Mouse (Mus musculus) embryonic facial prominence, embryonic 12.5 days (tissue): ENCODE measurements around the gene Lef1. TPM values are rescaled to one million over a fixed set of nuclear protein-coding genes. Genes with fewer than 3 reads are reported as not detected.

Experiments used
- ATAC-seq: fragments of 200-750 bp; cut with Nextera tagmentation; 2 replicates; pipeline ENCODE4 v1.8.0; 2017; ENCODE audit not compliant: insufficient number of reproducible peaks, insufficient read depth, low FRiP score, low TSS enrichment
- H3K27ac ChIP-seq: fragments of 300-500 bp; sonication (generic); 2 replicates; pipeline ENCODE4 v1.5.1; 2016; ENCODE audit warnings: mild to moderate bottlenecking
- H3K27me3 ChIP-seq: fragments of 300-500 bp; sonication (generic); 2 replicates; pipeline ENCODE4 v1.6.1; 2016; ENCODE audit warnings: mild to moderate bottlenecking, moderate library complexity
- H3K36me3 ChIP-seq: fragments of 300-500 bp; sonication (generic); 2 replicates; pipeline ENCODE4 v1.6.1; 2016; ENCODE audit warnings: mild to moderate bottlenecking
- H3K4me1 ChIP-seq: fragments of 300-500 bp; sonication (generic); 2 replicates; pipeline ENCODE4 v1.6.1; 2016
- H3K4me2 ChIP-seq: fragments of 300-500 bp; sonication (generic); replicated peaks from 2 replicates; pipeline ENCODE4 v1.6.1; 2016; ENCODE audit warnings: mild to moderate bottlenecking, moderate library complexity
- H3K4me3 ChIP-seq: fragments of 300-500 bp; sonication (generic); 2 replicates; pipeline ENCODE4 v1.5.1; 2016; ENCODE audit warnings: mild to moderate bottlenecking
- H3K9ac ChIP-seq: fragments of 300-500 bp; sonication (generic); 2 replicates; pipeline ENCODE4 v1.6.1; 2016; ENCODE audit warnings: mild to moderate bottlenecking, moderate library complexity
- H3K9me3 ChIP-seq: fragments of 300-500 bp; sonication (generic); 2 replicates; pipeline ENCODE4 v1.6.1; 2016; ENCODE audit warnings: mild to moderate bottlenecking, moderate library complexity
- WGBS: fragments of 180-500 bp; shearing (Covaris S2); methylation state at CpG from one replicate; pipeline ENCODE4 v1.1.7; 2016; 5-methylcytosine and 5-hydroxymethylcytosine counted together
- polyA plus RNA-seq: library from polyadenylated mRNA; unstranded; fragments of >200 nt; fragmentation: Nextera tagmentation; extraction: Ambion mirVana; gene quantifications from 2 replicates; pipeline ENCODE4 v1.2.1, GENCODE M21; 2016

Lef1 gene
- polyA plus RNA-seq, 1 experiment from 2014 or later: 107 TPM

GRCm38 (mm10) chr3:131109066-131109685 is 1.1 kb upstream of the Lef1 start:
- peak overlapping the region; percentile 68 for H3K4me3 ChIP-seq
- WGBS: 1% methylated on average over 15 of the region's 15 CpGs
- peaks cover 40% of the 10 kb centered on the region for H3K27me3 ChIP-seq
- H3K36me3 ChIP-seq: no peaks in the 10 kb centered on the region
- H3K4me1 ChIP-seq: peaks cover 32% of the 10 kb centered on the region
- no peak overlapping the region for H3K9ac ChIP-seq
- H3K4me2 ChIP-seq: peak overlapping the region; percentile 80
- ATAC-seq: no peak
- 0 out of 2 replicates have a peak overlapping the region, but pooled peaks have one; percentile 36 for H3K27ac ChIP-seq
- no peaks in the 10 kb centered on the region for H3K9me3 ChIP-seq

GRCm38 (mm10) chr3:131109686-131110070 is 593 bp upstream of the Lef1 start:
- Histone ChIP-seq H3K27ac (peak overlapping the region; percentile 88; the same call in 1 of the 2 replicates), H3K36me3 (no peaks in the 10 kb centered on the region), H3K27me3 (peaks cover 39% of the 10 kb centered on the region), H3K9me3 (no peaks in the 10 kb centered on the region), H3K4me3 (peak overlapping the region; percentile 68), H3K4me2 (peak overlapping the region; percentile 80), H3K4me1 (peaks cover 32% of the 10 kb centered on the region), H3K9ac (0 out of 2 replicates have a peak overlapping the region, but pooled peaks have one; percentile 82)
- WGBS: 0% methylated on average over 13 of the region's 14 CpGs
- no peak for ATAC-seq

- ATAC-seq: no peak
- Histone ChIP-seq H3K27me3 (peaks cover 28% of the 10 kb centered on the region), H3K4me3 (peak overlapping the region; percentile 68), H3K4me2 (peak overlapping the region; percentile 80), H3K9me3 (no peaks in the 10 kb centered on the region), H3K4me1 (peaks cover 27% of the 10 kb centered on the region), H3K36me3 (peaks cover 5% of the 10 kb centered on the region; the same call in 1 of the 2 replicates), H3K9ac (peak overlapping the region; percentile 82), H3K27ac (peak overlapping the region; percentile 88)
- under 1% methylated on average over 59 of the region's 59 CpGs for WGBS
These were observed 1.0 kb downstream of the Lef1 start for GRCm38 (mm10) chr3:131111151-131111850.

- WGBS: under 1% methylated on average over 69 of the region's 69 CpGs
- Histone ChIP-seq H3K27ac (peak overlapping the region; percentile 88), H3K9ac (peak overlapping the region; percentile 82), H3K27me3 (peaks cover 22% of the 10 kb centered on the region), H3K9me3 (no peaks in the 10 kb centered on the region), H3K4me3 (peak overlapping the region; percentile 68), H3K36me3 (peaks cover 7% of the 10 kb centered on the region; the same call in 1 of the 2 replicates), H3K4me1 (peaks cover 21% of the 10 kb centered on the region), H3K4me2 (peak overlapping the region; percentile 80)
- ATAC-seq: peak; percentile 75
These were observed 1.7 kb downstream of the Lef1 start for GRCm38 (mm10) chr3:131111851-131112572.

- WGBS: 0% methylated on average over 7 of the region's 7 CpGs
- Histone ChIP-seq H3K4me2 (peak overlapping the region; percentile 80), H3K9ac (peak overlapping the region; percentile 82), H3K36me3 (peaks cover 7% of the 10 kb centered on the region; the same call in 1 of the 2 replicates), H3K27ac (peak overlapping the region; percentile 88), H3K9me3 (no peaks in the 10 kb centered on the region), H3K4me3 (peak overlapping the region; percentile 68), H3K27me3 (peaks cover 17% of the 10 kb centered on the region), H3K4me1 (peaks cover 15% of the 10 kb centered on the region; the same call in 1 of the 2 replicates)
- ATAC-seq: no peak
These were observed 2.3 kb downstream of the Lef1 start for GRCm38 (mm10) chr3:131112573-131112955.

GRCm38 (mm10) chr3:131113029-131113428 is 2.8 kb downstream of the Lef1 start:
- Histone ChIP-seq H3K9me3 (no peaks in the 10 kb centered on the region), H3K4me1 (peaks cover 14% of the 10 kb centered on the region), H3K27me3 (peaks cover 13% of the 10 kb centered on the region), H3K9ac (peak overlapping the region; percentile 82), H3K4me3 (peak overlapping the region; percentile 68), H3K4me2 (peak overlapping the region; percentile 80), H3K36me3 (peaks cover 7% of the 10 kb centered on the region; the same call in 1 of the 2 replicates), H3K27ac (no peak overlapping the region)
- ATAC-seq: no peak
- 2% methylated on average over 13 of the region's 13 CpGs for WGBS

- H3K9ac ChIP-seq: no peak overlapping the region
- 92% methylated on average over 13 of the region's 13 CpGs for WGBS
- peak overlapping the region; percentile 30; the same call in 1 of the 2 replicates for H3K4me2 ChIP-seq
- peaks cover 11% of the 10 kb centered on the region; the same call in 1 of the 2 replicates for H3K36me3 ChIP-seq
- H3K27me3 ChIP-seq: no peaks in the 10 kb centered on the region
- no peaks in the 10 kb centered on the region for H3K9me3 ChIP-seq
- H3K4me1 ChIP-seq: peaks cover 9% of the 10 kb centered on the region
- no peak for ATAC-seq
- 0 out of 2 replicates have a peak overlapping the region, but pooled peaks have one; percentile 3 for H3K4me3 ChIP-seq
- no peak overlapping the region for H3K27ac ChIP-seq
These were observed 5.8 kb downstream of the Lef1 start for GRCm38 (mm10) chr3:131116116-131116515.

- no peak for ATAC-seq
- peaks cover 11% of the 10 kb centered on the region; the same call in 1 of the 2 replicates for H3K36me3 ChIP-seq
- no peaks in the 10 kb centered on the region for H3K9me3 ChIP-seq
- H3K27me3 ChIP-seq: no peaks in the 10 kb centered on the region
- no peak overlapping the region for H3K9ac ChIP-seq
- no peak overlapping the region for H3K27ac ChIP-seq
- peak overlapping the region; percentile 15; the same call in 1 of the 2 replicates for H3K4me2 ChIP-seq
- 88% methylated on average over 15 of the region's 15 CpGs for WGBS
- no peak overlapping the region for H3K4me3 ChIP-seq
- H3K4me1 ChIP-seq: peaks cover 9% of the 10 kb centered on the region
These were observed 7.1 kb downstream of the Lef1 start for GRCm38 (mm10) chr3:131117352-131117751.

GRCm38 (mm10) chr3:131117883-131118282 is 7.6 kb downstream of the Lef1 start:
- H3K4me1 ChIP-seq: peaks cover 9% of the 10 kb centered on the region

GRCm38 (mm10) chr3:131119435-131119834 is 9.2 kb downstream of the Lef1 start:
- ATAC-seq: no peak
- Histone ChIP-seq H3K9ac (no peak overlapping the region), H3K4me2 (no peak overlapping the region), H3K9me3 (no peaks in the 10 kb centered on the region), H3K36me3 (peaks cover 19% of the 10 kb centered on the region; the same call in 1 of the 2 replicates), H3K4me3 (no peak overlapping the region), H3K4me1 (peaks cover 5% of the 10 kb centered on the region), H3K27ac (no peak overlapping the region), H3K27me3 (no peaks in the 10 kb centered on the region)
- 84% methylated on average over 10 of the region's 10 CpGs for WGBS

More at GRCm38 (mm10) chr3:131117883-131118282, 7.6 kb downstream of the Lef1 start:
- WGBS: 49% methylated on average over 3 of the region's 3 CpGs
- Histone ChIP-seq H3K27me3 (no peaks in the 10 kb centered on the region), H3K27ac (no peak overlapping the region), H3K4me3 (no peak overlapping the region), H3K9me3 (no peaks in the 10 kb centered on the region), H3K4me2 (peak overlapping the region; percentile 15; the same call in 1 of the 2 replicates), H3K9ac (no peak overlapping the region), H3K36me3 (peaks cover 14% of the 10 kb centered on the region; the same call in 1 of the 2 replicates)
- ATAC-seq: no peak

- WGBS: 87% methylated on average over 6 of the region's 6 CpGs
These were observed 13.2 kb downstream of the Lef1 start for GRCm38 (mm10) chr3:131123501-131123900.

More at GRCm38 (mm10) chr3:131123501-131123900, 13.2 kb downstream of the Lef1 start:
- ATAC-seq: no peak
- Histone ChIP-seq H3K9ac (no peak overlapping the region), H3K36me3 (peaks cover 19% of the 10 kb centered on the region), H3K27ac (no peak overlapping the region), H3K4me2 (no peak overlapping the region), H3K4me1 (no peaks in the 10 kb centered on the region), H3K27me3 (no peaks in the 10 kb centered on the region), H3K4me3 (no peak overlapping the region), H3K9me3 (no peaks in the 10 kb centered on the region)
